In genomic region chr9:21767896-21768295, GRCm38 (mm10) we compare ENCODE assay signal across 8 mouse cellular contexts. TPM values are rescaled to one million over a fixed set of nuclear protein-coding genes. Genes with fewer than 3 reads are reported as not detected.
A peak's percentile ranks its signal among the peaks of the same experiment; 100 is the strongest.
DNase-seq lines count a peak whose midpoint lies in the region; ATAC-seq lines count a peak whose summit lies in the region.

No protein-coding gene starts in this region.

- H3K36me3 ChIP-seq in kidney, embryonic 14.5 days (ENCODE audit: control insufficient read depth, insufficient read depth, low read length), result peaks cover 31% of the 10 kb centered on the region
- peaks cover 64% of the 10 kb centered on the region for H3K36me3 ChIP-seq in heart, embryonic 10.5 days

- DNase-seq in kidney, adult 8-10 months, result no peak
- peak; percentile 88 for DNase-seq in cerebellum, adult 9-10 months
- DNase-seq in heart, embryonic 10.5 days (ENCODE audit: low spot score), result no peak
- DNase-seq in kidney, postnatal 36 days, result peak; percentile 16 to 30
- no peak for DNase-seq in frontal cortex, postnatal 25 days (ENCODE audit: low spot score in 2 of 2)
- no peak for DNase-seq in thymus, postnatal 10 days (ENCODE audit: low spot score in 2 of 2)

- no peaks in the 10 kb centered on the region for H3K4me1 ChIP-seq in kidney, embryonic 14.5 days (ENCODE audit: control insufficient read depth, insufficient read depth, low read length)
- peaks cover 35% of the 10 kb centered on the region for H3K4me1 ChIP-seq in heart, embryonic 10.5 days

- no peak overlapping the region for H3K9ac ChIP-seq in kidney, embryonic 14.5 days (ENCODE audit: low read depth, low read length)

- H3K27me3 ChIP-seq in kidney, embryonic 14.5 days (ENCODE audit: control insufficient read depth, insufficient read depth, low read length), result no peaks in the 10 kb centered on the region
- H3K27me3 ChIP-seq in heart, embryonic 10.5 days (ENCODE audit: insufficient read depth, poor library complexity, severe bottlenecking), result no peaks in the 10 kb centered on the region

- H3K4me2 ChIP-seq in kidney, embryonic 14.5 days (replicated peaks; ENCODE audit: low read depth, low read length), result no peak overlapping the region

- 65% methylated on average over 11 of the region's 11 CpGs for WGBS in kidney, embryonic 14.5 days
- WGBS in heart, embryonic 10.5 days, result 69% methylated on average over 11 of the region's 11 CpGs

- H3K27ac ChIP-seq in kidney, embryonic 14.5 days (ENCODE audit: low read depth, low read length), result peak overlapping the region; percentile 69; the same call in 1 of the 2 replicates
- peak overlapping the region; percentile 73 for H3K27ac ChIP-seq in heart, embryonic 10.5 days

- H3K4me3 ChIP-seq in kidney, embryonic 14.5 days (ENCODE audit: low read length), result no peak overlapping the region
- H3K4me3 ChIP-seq in heart, embryonic 10.5 days, result no peak overlapping the region

- peak; percentile 53; the same call in 1 of the 2 replicates for ATAC-seq in kidney, embryonic 14.5 days (ENCODE audit: low FRiP score, low TSS enrichment)
- no peak for ATAC-seq in inflammation-experienced regulatory T-cells, adult 6 months

- no peaks in the 10 kb centered on the region for H3K9me3 ChIP-seq in kidney, embryonic 14.5 days (ENCODE audit: control insufficient read depth, low read length)
- no peaks in the 10 kb centered on the region for H3K9me3 ChIP-seq in heart, embryonic 10.5 days

RNA-seq across cellular contexts. Expression of gene Spc24, which starts 7.8 kb away (rescaled TPM):
- polyA plus RNA-seq in kidney, embryonic 14.5 days (2014; fragmentation: Nextera tagmentation; extraction: Ambion mirVana), result 139 and 150 TPM in 2 replicates
- polyA plus RNA-seq in heart, embryonic 10.5 days (2016; fragmentation: Nextera tagmentation; extraction: Ambion mirVana), result 112 and 160 TPM in 2 replicates
- polyA plus RNA-seq in inflammation-experienced regulatory T-cells, adult 6 months (2017; shearing (Covaris generic)), result 10 to 100 TPM in 1 of 3 experiments, 1 to 10 TPM in 2; 5.5 to 54.9 (median 8.6) TPM

RNA-seq across cellular contexts. Expression of gene Kank2, which starts 30.6 kb away (rescaled TPM):
- polyA plus RNA-seq in kidney, embryonic 14.5 days (2014; fragmentation: Nextera tagmentation; extraction: Ambion mirVana), result 9.4 and 14.3 TPM in 2 replicates
- polyA plus RNA-seq in heart, embryonic 10.5 days (2016; fragmentation: Nextera tagmentation; extraction: Ambion mirVana), result 16.4 and 16.9 TPM in 2 replicates
- polyA plus RNA-seq in inflammation-experienced regulatory T-cells, adult 6 months (2017; shearing (Covaris generic)), result not detected

RNA-seq across cellular contexts. Expression of gene Ldlr, which starts 44.6 kb away (rescaled TPM):
- 13.2 and 15.8 TPM in 2 replicates for polyA plus RNA-seq in kidney, embryonic 14.5 days (2014; fragmentation: Nextera tagmentation; extraction: Ambion mirVana)
- polyA plus RNA-seq in heart, embryonic 10.5 days (2016; fragmentation: Nextera tagmentation; extraction: Ambion mirVana), result 36.6 and 42.9 TPM in 2 replicates
- 10 to 100 TPM in 2 of 3 experiments, 1 to 10 TPM in 1; 9.2 to 21.2 (median 14.6) TPM for polyA plus RNA-seq in inflammation-experienced regulatory T-cells, adult 6 months (2017; shearing (Covaris generic))

Comparison
In these comparisons a context has a peak if more than half of its experiments do, and no peak if none do; other contexts are left out.
1. DNase-seq: peak in cerebellum, adult 9-10 months (single experiment) and kidney, postnatal 36 days (2 of 2); none in kidney, adult 8-10 months (0 of 2), heart, embryonic 10.5 days (single experiment), frontal cortex, postnatal 25 days (0 of 2) and thymus, postnatal 10 days (0 of 2).